Mouse (Mus musculus): ENCODE data around the gene Snx33. TPM values are rescaled to one million over a fixed set of nuclear protein-coding genes. Genes with fewer than 3 reads are reported as not detected.

The Snx33 gene
- total and polyA plus RNA-seq, 2 experiments: 7.6 to 10.5 TPM

- TF ChIP-seq POLR2A (IDR thresholded peaks at IDR 0.05; ENCODE audit: extremely low read depth, insufficient read depth, low read length) (no peak), CTCF (IDR thresholded peaks at IDR 0.05; ENCODE audit: low read depth, low read length) (no peak)
- WGBS: 80% methylated on average over 4 of the region's 4 CpGs
- Histone ChIP-seq H3K9ac (ENCODE audit: low read depth, low read length) (no peak overlapping the region), H3K4me1 (ENCODE audit: control insufficient read depth, insufficient read depth, low read length) (no peaks in the 10 kb centered on the region), H3K27me3 (ENCODE audit: control insufficient read depth, insufficient read depth, low read length) (no peaks in the 10 kb centered on the region), H3K36me3 (ENCODE audit: control insufficient read depth, insufficient read depth, low read length) (no peaks in the 10 kb centered on the region), H3K27ac (replicated peaks; ENCODE audit: insufficient read depth, low read depth, low read length) (no peak overlapping the region), H3K79me2 (ENCODE audit: control insufficient read depth, insufficient read depth, low read length) (no peaks in the 10 kb centered on the region), H3K4me3 (ENCODE audit: insufficient read depth, low read depth, low read length) (no peak overlapping the region)
- DNase-seq (ENCODE audit: extremely low read depth, low read depth, low spot score): no peak
Observed at GRCm38 (mm10) chr9:56882283-56882682, 45.9 kb downstream of the Snx33 start.

DNA sequence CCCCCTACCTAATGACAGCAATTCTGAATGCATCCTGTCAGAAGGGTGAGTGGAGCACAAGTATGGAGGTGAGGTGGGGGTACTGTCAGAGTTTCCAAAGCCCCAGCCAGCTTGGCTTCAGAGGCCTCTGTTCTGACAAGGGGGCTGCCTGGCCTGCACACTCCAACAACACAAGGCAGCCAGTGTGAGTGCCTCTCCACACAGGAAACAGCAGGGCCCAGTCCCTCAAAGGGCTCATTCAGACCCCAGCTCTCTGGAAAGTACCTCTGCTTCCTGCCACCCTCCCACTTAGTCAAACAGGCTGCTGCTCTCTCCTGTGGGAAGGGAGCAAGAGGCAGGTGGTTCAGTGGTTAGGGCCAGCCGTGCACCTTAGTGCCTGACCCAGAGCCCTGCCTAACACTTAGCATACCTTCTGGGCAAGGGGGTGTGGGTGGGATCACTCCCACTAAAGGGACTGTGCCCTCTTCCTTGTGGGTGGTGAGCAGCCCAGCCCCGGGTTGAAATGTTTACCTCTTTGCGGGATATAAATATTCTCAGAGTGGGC, 46.6 kb downstream of the Snx33 start:
- Histone ChIP-seq H3K9ac (ENCODE audit: low read depth, low read length) (no peak overlapping the region), H3K4me3 (ENCODE audit: insufficient read depth, low read depth, low read length) (no peak overlapping the region), H3K27ac (replicated peaks; ENCODE audit: insufficient read depth, low read depth, low read length) (no peak overlapping the region), H3K79me2 (ENCODE audit: control insufficient read depth, insufficient read depth, low read length) (no peaks in the 10 kb centered on the region), H3K4me1 (ENCODE audit: control insufficient read depth, insufficient read depth, low read length) (no peaks in the 10 kb centered on the region), H3K27me3 (ENCODE audit: control insufficient read depth, insufficient read depth, low read length) (no peaks in the 10 kb centered on the region), H3K36me3 (ENCODE audit: control insufficient read depth, insufficient read depth, low read length) (no peaks in the 10 kb centered on the region)
- DNase-seq (ENCODE audit: extremely low read depth, low read depth, low spot score): no peak
- TF ChIP-seq POLR2A (IDR thresholded peaks at IDR 0.05; ENCODE audit: extremely low read depth, insufficient read depth, low read length) (no peak), CTCF (IDR thresholded peaks at IDR 0.05; ENCODE audit: low read depth, low read length) (no peak)
- WGBS: 68% methylated on average over 3 of the region's 3 CpGs

GRCm38 (mm10) chr9:56880790-56881189, 47.4 kb downstream of the Snx33 start:
- Histone ChIP-seq H3K36me3 (ENCODE audit: control insufficient read depth, insufficient read depth, low read length) (no peaks in the 10 kb centered on the region), H3K27me3 (ENCODE audit: control insufficient read depth, insufficient read depth, low read length) (no peaks in the 10 kb centered on the region), H3K79me2 (ENCODE audit: control insufficient read depth, insufficient read depth, low read length) (no peaks in the 10 kb centered on the region), H3K27ac (replicated peaks; ENCODE audit: insufficient read depth, low read depth, low read length) (no peak overlapping the region), H3K4me3 (ENCODE audit: insufficient read depth, low read depth, low read length) (no peak overlapping the region), H3K4me1 (ENCODE audit: control insufficient read depth, insufficient read depth, low read length) (no peaks in the 10 kb centered on the region), H3K9ac (ENCODE audit: low read depth, low read length) (no peak overlapping the region)
- DNase-seq (ENCODE audit: extremely low read depth, low read depth, low spot score): no peak
- WGBS: 73% methylated on average over 9 of the region's 9 CpGs
- no peak for TF ChIP-seq CTCF (IDR thresholded peaks at IDR 0.05; ENCODE audit: low read depth, low read length)

DNA sequence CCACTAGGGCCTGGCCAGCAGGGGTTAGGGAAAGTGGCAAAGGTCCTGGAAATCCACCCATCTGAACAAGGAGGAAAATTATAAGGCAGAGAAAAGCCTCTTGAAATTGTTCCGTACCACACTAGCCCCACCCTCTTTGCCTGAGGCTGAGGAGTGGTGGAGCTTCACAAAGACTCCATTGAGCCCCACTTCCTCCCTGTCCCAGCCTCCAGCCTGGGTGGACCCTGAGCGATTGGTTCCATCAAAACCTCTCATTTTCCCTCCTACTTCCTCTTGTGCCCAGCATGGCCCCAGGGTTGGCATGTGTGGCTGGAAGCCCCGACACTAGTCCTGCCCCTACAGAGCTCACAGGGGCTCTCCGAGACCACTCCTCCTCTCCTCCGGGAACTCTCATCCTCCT, 50.9 kb downstream of the Snx33 start:
- no peak overlapping the region for H3K4me3 ChIP-seq (ENCODE audit: insufficient read depth, low read depth, low read length)
- TF ChIP-seq CTCF (IDR thresholded peaks at IDR 0.05; ENCODE audit: low read depth, low read length) (no peak), POLR2A (IDR thresholded peaks at IDR 0.05; ENCODE audit: extremely low read depth, insufficient read depth, low read length) (no peak)
- no peaks in the 10 kb centered on the region for H3K4me1 ChIP-seq (ENCODE audit: control insufficient read depth, insufficient read depth, low read length)
- H3K27ac ChIP-seq (replicated peaks; ENCODE audit: insufficient read depth, low read depth, low read length): no peak overlapping the region
- no peak overlapping the region for H3K9ac ChIP-seq (ENCODE audit: low read depth, low read length)
- no peaks in the 10 kb centered on the region for H3K36me3 ChIP-seq (ENCODE audit: control insufficient read depth, insufficient read depth, low read length)
- 93% methylated on average over 5 of the region's 5 CpGs for WGBS
- H3K27me3 ChIP-seq (ENCODE audit: control insufficient read depth, insufficient read depth, low read length): no peaks in the 10 kb centered on the region
- no peak for DNase-seq (ENCODE audit: extremely low read depth, low read depth, low spot score)
- no peaks in the 10 kb centered on the region for H3K79me2 ChIP-seq (ENCODE audit: control insufficient read depth, insufficient read depth, low read length)

GRCm38 (mm10) chr9:56876784-56877183, 51.4 kb downstream of the Snx33 start:
- Histone ChIP-seq H3K4me3 (ENCODE audit: insufficient read depth, low read depth, low read length) (no peak overlapping the region), H3K36me3 (ENCODE audit: control insufficient read depth, insufficient read depth, low read length) (no peaks in the 10 kb centered on the region), H3K9ac (ENCODE audit: low read depth, low read length) (no peak overlapping the region), H3K27ac (replicated peaks; ENCODE audit: insufficient read depth, low read depth, low read length) (no peak overlapping the region), H3K27me3 (ENCODE audit: control insufficient read depth, insufficient read depth, low read length) (no peaks in the 10 kb centered on the region), H3K4me1 (ENCODE audit: control insufficient read depth, insufficient read depth, low read length) (no peaks in the 10 kb centered on the region), H3K79me2 (ENCODE audit: control insufficient read depth, insufficient read depth, low read length) (no peaks in the 10 kb centered on the region)
- no peak for DNase-seq (ENCODE audit: extremely low read depth, low read depth, low spot score)
- WGBS: 66% methylated on average over 9 of the region's 9 CpGs
- no peak for TF ChIP-seq CTCF (IDR thresholded peaks at IDR 0.05; ENCODE audit: low read depth, low read length)
- no peak for TF ChIP-seq POLR2A (IDR thresholded peaks at IDR 0.05; ENCODE audit: extremely low read depth, insufficient read depth, low read length)

DNA sequence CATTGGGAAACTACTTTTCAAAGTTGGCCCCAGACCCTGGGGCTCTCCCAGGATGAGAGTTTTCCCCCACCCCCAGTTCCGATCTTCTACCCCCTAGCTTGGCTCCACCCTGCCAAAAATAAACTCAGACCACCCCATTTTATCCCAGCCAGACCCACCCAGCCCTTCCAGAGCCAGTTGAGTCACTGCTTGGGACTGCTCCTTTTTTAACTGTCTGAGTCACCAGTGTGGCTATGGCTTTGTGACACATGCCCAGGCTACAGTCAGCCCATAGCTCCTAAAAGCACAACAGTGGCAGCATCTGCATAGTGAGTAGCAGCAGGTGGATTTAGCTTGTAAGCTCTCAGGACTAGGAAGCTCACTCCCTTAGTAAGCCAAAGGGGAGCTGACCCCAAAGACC, 55.1 kb downstream of the Snx33 start:
- 79% methylated on average over 1 of the region's 1 CpGs for WGBS
- Histone ChIP-seq H3K4me1 (ENCODE audit: control insufficient read depth, insufficient read depth, low read length) (no peaks in the 10 kb centered on the region), H3K9ac (ENCODE audit: low read depth, low read length) (no peak overlapping the region), H3K79me2 (ENCODE audit: control insufficient read depth, insufficient read depth, low read length) (no peaks in the 10 kb centered on the region), H3K36me3 (ENCODE audit: control insufficient read depth, insufficient read depth, low read length) (no peaks in the 10 kb centered on the region), H3K27me3 (ENCODE audit: control insufficient read depth, insufficient read depth, low read length) (no peaks in the 10 kb centered on the region), H3K27ac (replicated peaks; ENCODE audit: insufficient read depth, low read depth, low read length) (no peak overlapping the region), H3K4me3 (ENCODE audit: insufficient read depth, low read depth, low read length) (no peak overlapping the region)
- DNase-seq (ENCODE audit: extremely low read depth, low read depth, low spot score): no peak
- TF ChIP-seq CTCF (IDR thresholded peaks at IDR 0.05; ENCODE audit: low read depth, low read length): no peak
- TF ChIP-seq POLR2A (IDR thresholded peaks at IDR 0.05; ENCODE audit: extremely low read depth, insufficient read depth, low read length): no peak

Measured in liver, adult 2 months (tissue).